Mouse (Mus musculus): ENCODE results near the gene 2700049A03Rik. TPM values are rescaled to one million over a fixed set of nuclear protein-coding genes. Genes with fewer than 3 reads are reported as not detected.
A peak's percentile ranks its signal among the peaks of the same experiment; 100 is the strongest.
"Not testable (repeated sequence)": the region's sequence is repeated elsewhere in the genome, so short reads cannot be mapped to it uniquely, and the experiment has no call there.

Gene 2700049A03Rik
- 2.1 and 2.5 TPM in 2 replicates for polyA plus RNA-seq (2012; rRNA removed)

DNA sequence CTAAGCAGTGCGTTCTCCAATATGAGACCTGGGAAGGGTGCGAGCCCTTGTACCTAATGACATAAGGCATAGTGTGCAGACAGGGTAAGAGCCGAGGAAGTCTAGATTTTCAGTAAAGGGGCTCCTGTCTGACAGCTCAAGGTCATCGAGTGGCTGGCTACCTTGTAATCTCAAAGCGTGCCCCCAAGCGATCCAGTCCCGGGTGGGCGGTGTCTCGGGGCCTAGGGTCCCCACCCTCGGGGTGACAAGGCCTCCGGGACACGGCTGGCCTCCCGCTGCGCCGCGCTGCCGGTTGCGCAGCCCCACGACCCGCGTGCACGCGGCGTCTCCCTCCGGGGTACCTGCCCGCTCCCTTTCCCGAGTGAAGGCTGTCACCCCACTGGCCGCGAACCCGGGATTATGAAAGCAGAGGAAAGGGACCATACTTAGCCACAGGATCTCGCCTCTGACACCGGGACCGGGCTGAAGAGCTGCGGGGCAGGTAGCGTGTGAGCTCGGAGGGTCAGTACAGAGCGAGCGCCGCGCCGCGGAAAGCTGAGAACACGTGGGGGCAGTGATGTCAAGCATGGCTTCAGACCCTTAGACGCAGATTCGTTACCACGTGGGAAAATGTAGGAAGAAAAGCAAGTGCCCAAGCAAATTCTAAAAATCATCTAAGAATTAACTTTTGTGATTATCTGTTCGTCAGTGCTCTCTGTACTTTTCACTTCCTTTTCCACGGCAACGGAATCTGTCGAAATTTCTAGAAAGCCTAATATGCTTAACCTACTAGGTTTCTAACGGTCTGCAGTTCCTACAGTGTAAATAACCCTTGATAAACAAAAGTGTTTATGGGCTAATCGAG lies at the start of gene 2700049A03Rik, which contains the start of gene Timm9:
Gene 2700049A03Rik (plus strand): TSS at position 719 of the 844 bp plus-strand sequence.
Gene Timm9 (minus strand): TSS at position 555 of the 844 bp plus-strand sequence.
- no peak for DNase-seq (ENCODE audit: low read depth)

DNA sequence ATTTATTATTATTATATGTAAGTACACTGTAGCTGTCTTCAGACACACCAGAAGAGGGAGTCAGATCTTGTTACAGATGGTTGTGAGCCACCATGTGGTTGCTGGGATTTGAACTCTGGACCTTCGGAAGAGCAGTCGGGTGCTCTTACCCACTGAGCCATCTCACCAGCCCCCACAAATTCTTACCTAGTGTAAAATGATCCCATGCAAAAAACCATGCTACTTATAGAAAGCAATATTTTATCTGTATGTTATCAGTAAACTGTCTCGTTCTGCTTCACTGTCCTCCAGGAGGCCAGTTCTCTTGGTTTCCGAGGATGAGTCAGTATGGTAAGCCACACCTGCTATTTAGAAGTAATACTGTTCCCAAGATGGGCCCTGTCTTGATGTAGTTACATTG lies 32.4 kb upstream of the 2700049A03Rik start:
- not testable (repeated sequence) for DNase-seq (ENCODE audit: low read depth)

DNA sequence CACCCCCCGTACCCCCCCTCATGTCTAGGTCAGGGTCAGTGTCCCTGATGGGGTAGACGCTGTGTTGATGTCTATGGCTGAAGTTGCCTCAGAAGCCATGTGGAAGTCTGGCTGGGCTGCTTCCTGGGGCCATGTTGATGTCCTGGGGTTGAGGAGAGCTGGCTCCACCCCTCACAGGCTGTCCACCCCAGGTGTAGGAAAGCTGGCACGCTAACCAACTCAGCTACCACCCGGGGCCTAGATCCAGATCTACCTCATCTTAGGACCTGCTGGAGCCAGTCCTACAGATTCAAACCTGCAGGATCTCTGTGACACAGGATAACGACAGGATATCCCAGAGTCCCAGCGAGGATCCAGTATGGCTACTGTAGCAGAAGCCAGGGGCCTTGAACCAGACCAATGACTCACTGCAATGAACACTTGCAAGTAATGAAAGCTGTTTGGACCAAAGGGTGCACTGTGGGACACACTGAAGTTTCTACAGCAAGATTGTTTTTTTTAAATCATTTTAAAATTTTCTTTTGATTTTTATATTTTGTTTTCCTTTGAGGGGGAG lies 29.4 kb upstream of the 2700049A03Rik start:
- DNase-seq (ENCODE audit: low read depth), result no peak

DNA sequence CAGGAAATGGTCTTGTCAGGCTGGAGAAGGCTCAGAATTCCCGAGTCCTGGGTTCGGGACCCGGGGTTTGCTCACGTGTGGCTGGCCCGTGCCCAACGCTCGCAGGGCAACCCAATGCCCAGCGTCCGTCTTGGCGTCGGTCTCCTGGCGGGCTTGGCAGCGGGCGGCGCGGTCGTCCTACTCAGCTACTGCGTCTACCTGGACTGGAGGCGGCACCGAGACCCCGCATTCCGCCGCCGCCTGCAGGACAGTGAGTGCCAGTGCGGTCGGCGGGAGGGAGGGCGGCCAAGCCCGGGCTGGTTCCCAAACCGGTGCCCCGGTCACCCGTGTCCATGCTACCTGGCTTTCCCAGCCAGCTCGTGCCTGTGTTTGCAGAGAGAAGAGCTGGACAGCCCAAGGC lies 25.3 kb upstream of the 2700049A03Rik start, which contains the start of gene Tomm20l:
Gene Tomm20l (plus strand): TSS at position 98 of the 400 bp plus-strand sequence.
- no peak for DNase-seq (ENCODE audit: low read depth)

DNA sequence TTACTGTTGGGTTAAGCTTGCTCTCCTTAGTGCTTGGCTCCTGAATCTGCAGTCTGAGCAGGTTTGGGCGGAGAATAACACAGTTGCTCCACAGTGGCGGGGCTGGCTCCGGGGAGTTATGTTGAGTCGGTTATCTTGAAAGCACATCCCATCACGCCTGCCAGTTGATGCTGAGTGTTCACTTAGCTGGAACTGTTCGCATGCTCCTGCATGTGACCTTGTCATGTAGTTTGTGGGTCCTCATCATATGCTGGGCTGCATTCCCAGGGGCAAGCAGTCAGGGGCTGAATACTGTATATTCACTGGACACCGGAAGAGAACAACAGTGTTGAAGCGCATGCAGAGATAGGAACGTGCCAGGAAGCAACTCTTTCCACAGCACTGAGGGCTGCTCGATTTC lies 23.6 kb upstream of the 2700049A03Rik start:
- DNase-seq (ENCODE audit: low read depth), result no peak

DNA sequence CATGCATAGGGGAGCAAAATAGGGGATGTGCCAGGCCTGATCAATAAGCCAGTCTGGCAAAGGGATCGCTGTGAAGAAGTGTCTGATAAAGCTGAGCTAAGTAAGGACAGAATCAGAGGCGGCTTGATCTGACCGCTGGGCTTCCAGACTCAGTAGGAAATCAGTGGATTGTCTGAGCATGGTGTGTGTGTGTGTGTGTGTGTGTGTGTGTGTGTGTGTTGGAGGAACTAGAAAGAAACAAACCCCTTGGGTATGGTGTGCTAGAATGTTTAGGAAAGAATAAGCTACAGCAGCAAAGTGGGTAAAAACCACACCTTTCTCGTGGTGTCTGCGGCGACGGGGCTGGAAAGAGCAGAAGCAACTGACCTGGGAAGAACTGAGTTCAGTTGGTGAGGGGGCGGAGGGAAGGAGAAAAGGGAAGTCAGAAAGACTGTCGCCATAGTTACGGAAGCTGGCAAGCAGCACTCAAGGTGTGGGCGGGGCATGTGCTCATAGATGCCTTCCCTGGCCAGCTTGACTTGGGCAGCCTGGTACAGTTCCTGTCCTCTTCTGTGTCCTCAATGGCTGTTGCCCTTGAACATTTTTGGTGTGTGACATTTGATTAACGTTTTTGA lies 22.9 kb upstream of the 2700049A03Rik start:
- no peak for DNase-seq (ENCODE audit: low read depth)

DNA sequence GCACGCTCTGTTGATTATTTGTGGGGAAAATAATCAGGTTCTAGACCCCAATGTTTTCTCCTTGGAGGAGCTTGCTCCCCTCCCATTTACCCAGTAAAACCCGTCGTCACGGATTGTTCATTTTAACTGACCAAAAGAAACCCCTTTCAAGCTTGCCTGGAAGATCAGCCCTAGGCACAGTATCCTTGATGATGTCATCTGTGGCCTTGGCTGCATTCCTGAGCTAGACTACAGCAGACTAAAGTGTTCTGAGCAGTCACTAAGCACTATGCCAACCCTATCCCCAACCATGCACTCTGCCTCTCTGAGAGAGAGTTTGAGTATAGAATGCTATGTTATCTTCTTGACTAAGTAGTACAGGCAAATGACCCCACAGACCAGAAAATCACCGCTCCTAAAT lies 20.2 kb upstream of the 2700049A03Rik start:
- no peak for DNase-seq (ENCODE audit: low read depth)

DNA sequence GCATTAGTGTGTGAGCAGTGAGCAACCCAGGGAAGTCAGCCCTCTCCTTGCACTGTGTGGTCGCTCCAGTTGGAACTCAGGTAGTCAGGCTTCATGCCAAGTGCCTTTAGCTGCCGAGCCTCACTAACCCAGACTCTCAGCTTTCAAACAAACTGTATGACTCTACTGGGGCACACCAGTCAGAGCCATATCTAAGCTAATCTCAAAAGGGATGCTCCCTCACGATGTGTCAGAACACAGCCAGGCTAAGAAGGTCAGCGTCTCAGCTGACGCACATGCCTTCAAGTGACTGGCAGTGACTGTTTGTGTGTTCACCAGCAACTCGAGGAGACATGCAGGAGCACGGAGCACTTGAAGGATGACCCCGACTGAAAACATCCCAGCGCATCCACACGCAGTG lies 13.9 kb upstream of the 2700049A03Rik start:
- DNase-seq (ENCODE audit: low read depth), result no peak

DNA sequence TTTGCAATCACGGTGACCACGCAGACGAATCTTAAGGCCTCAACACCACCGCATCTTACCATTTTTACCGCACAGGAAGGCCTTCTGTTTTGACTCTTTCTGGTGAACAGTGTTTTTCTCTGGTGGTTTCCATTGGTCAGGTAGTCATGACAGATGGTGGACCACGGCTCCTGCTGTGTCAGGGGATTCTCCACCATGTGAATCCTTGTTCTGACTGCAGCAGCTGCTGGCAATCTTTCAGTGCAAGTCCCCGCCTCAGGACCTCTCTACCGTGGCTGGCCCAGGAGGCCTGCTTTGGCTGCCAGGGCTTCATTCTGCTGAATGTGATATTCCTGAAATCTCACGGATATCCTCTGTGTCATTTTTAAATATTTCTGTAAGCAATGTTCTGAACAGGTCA lies 13.4 kb upstream of the 2700049A03Rik start:
- DNase-seq (ENCODE audit: low read depth), result no peak

DNA sequence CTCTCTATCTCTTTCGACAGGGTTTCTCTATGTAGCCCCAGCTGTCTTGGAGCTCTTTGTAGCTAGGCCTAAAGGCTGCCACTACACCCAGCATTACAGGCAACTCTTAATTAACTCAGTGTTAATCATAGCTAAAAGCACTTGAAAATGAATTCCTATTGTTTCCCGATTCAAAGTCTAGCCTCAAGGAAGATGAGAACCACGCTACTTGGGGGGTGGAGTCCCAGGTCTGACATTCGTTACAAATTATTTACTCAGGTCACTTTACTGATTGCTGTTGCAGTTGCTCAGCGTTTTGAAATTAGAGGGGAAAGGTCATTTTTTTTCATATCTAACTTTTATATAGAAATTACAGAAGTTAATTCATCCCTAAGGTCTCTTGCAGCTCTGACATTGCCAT lies 1.1 kb upstream of the 2700049A03Rik start:
- no peak for DNase-seq (ENCODE audit: low read depth)

DNA sequence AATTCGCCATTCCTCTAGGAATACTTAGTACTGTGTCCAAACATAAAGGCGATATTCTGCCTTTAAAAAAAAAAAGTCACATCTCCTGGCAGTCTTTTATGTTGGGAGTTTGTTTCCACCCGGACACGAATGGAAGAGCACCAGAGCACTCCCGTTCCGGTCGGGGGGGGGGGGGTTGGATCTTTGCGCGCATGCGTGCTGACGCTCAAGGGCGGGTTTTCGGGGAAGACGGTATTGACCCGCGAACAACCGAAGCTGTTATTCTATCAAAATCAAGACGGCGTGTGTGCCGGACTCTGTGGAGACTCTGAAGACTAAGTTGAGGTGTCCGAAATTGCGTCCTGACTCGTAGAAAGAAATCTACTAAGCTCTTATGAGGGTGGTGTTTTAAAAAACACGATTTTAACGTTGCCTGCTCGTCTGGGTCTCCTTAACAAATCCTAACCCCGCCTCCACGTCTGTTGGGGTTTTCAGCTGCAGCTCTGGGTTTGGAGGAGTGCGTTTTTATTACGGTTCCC lies 385 bp downstream of the 2700049A03Rik start:
- DNase-seq (ENCODE audit: low read depth), result peak; percentile 71

DNA sequence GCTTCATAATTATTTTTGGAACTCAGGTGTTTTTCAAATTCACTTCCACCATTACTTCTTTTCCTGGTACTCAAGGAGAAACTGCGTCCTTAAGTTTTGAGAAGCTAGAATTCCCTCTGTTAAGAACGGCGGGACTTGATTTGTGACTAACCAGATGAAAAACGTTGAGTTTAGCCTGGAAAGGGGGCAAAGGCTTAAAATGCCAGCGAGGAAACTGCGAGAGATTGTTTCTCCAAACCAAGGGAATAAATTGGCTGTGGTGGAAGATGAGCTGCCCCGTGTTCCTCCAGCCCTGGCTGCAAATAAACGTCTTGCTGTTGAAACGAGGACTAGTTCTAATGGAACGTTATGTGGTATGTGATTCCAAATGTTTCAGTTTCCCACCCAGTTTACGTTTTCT lies 1.0 kb downstream of the 2700049A03Rik start:
- no peak for DNase-seq (ENCODE audit: low read depth)

DNA sequence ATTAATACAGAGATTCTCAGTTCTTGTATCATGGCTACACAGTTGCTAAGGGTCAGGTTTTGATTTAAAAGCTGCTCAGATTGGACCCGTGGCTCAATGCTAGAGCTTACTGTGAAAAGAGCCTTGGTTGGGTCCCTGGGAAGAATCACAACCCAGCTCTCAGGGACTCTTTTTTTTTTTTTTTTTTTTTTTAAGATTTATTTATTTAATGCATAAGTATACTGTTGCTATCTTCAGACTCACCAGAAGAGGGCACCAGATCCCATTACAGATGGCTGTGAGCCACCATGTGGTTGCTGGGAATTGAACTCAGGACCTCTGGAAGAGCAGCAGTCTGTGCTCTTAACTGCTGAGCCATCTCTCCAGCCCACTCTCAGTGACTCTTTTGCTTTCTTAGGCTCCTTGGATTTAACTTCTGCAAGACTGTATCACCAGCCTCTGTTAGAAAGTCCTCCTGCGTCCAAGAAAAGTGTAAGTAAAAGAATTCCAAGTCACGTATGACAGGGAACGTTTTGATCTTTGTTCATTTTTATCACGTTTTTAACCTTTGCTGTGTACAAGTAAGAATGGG lies 2.7 kb downstream of the 2700049A03Rik start:
- DNase-seq (ENCODE audit: low read depth), result no peak

DNA sequence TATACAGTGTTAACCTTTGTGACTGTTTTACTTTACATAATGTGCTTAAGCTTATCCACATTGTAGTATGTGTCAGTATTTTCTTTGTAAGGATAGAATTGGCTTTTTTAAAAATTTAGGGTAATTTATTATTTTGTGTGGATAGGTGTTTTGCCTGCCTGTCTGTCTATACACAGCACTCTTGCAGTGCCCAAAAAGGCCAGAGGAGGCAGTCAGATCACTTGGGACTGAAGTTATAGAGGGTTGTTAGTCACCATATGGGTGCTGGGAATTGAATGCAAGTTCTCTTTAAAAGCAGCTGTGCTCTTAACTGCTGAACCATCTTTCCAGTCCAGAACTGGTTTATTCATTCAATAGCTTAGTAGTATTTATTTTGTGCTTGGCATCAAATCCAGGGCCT lies 4.5 kb downstream of the 2700049A03Rik start:
- DNase-seq (ENCODE audit: low read depth), result no peak

DNA sequence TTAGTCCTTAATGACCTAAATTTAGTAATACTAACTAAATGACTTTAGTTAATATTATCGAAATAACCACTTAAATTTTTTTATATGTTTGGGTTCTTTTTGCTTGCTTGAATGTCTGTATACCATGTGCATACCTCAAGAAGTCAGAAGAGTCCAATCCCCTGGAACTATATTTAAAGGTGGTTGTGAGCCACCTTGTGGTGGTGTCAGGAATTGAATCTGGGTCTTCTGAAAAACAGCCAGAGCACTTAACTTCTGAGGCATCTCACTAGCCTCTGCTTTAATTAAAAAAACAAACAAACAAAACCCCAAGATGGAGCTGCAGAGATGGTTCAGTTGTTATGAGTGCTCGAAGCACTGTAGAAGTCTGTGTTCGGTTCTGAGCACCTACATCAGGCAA lies 11.0 kb downstream of the 2700049A03Rik start:
- DNase-seq (ENCODE audit: low read depth), result no peak

DNA sequence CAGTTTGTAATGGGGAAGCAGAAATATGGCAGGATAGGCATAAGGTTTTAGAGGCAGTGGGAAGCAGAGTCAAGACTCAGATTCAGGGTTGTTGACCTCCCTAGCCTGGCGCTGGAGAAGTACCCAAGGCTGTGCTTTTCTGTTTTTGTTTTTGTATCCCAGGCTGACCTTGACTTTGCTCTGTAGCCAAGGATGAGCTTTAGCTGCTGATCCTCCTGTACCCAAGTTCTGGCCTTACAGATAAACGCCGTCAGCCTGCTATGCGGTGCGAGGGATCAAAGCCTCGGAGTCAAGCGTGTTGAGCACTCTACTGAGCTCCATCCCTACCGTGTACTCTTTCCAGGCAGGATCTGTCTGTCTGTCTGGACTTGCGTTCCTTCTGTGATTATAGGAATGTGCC lies 12.2 kb downstream of the 2700049A03Rik start:
- DNase-seq (ENCODE audit: low read depth), result no peak

DNA sequence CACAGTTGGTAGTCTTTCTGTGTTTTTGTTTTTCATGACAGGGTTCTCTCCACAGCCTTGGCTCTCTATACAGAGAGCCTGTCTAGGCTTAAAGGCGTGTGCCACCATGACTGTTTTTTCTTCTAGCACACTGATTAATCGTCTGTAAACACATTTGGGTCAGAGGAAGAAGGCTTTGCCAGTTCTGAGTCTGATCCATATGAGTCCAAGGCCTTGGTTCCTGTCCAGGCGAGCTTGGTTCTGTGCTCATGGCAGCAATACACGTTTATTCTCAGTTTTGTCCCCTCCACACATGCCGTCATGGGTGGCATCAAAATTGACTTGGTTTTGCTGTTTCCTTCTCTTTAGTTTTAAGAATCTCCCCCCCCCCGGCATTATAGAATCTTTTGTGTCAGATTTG lies 12.8 kb downstream of the 2700049A03Rik start:
- no peak for DNase-seq (ENCODE audit: low read depth)

DNA sequence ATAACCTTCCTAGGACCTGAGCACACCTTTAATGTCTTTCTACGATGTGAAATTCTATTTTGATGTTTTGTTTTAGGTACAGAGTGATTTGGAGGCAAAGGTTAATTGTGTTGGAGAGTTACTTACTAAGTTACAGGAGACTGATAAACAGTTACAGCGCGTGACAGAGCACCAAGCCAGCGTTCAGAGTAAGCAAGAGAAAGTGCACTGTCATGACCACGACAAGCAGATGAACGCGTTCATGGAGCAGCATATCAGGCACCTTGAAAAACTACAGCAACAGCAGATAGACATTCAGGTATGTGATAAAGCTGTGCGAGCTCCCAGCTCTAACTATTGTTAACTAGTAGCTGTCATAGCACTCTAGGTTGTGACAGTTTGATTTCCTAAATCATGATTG lies 13.5 kb downstream of the 2700049A03Rik start:
- DNase-seq (ENCODE audit: low read depth), result no peak

DNA sequence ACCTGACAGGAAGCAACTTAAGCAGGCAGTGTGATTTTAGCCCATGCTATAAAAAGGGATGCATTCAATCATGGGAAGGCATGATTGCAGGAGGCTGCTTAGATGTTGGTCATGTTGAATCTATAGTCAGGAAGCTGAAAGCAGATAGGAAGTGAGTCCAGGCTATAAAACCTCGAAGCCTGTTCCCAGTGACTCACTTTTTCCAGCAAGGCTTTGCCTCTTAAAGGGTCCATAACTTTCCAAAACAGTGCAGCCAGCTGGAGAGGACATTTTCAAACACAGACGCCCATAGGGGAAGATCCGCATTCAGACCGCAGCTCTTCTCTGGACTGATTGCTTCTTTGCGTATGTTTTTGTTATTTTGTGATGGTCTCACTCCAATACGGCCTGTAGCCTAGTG lies 18.3 kb downstream of the 2700049A03Rik start:
- DNase-seq (ENCODE audit: low read depth), result no peak

DNA sequence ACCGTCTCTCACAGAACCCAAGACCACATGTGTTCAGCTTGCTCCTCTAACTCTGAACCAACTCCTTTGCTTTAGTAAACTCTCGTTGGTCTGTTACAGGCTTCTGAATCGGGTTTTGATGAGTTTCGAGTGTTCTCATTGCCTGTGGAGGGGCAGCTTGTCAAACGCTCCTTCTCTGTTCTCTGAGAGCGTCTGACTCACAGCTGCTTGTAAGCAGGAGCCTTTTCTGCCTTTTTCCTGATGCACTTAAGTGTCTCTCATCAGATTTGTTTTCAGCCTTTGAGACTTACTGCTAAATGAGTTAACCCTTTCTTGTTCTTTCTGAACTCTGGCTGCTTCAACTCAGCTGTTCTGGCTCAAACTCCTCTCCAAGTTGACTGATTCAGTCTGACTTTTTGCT lies 21.3 kb downstream of the 2700049A03Rik start:
- no peak for DNase-seq (ENCODE audit: low read depth)

DNA sequence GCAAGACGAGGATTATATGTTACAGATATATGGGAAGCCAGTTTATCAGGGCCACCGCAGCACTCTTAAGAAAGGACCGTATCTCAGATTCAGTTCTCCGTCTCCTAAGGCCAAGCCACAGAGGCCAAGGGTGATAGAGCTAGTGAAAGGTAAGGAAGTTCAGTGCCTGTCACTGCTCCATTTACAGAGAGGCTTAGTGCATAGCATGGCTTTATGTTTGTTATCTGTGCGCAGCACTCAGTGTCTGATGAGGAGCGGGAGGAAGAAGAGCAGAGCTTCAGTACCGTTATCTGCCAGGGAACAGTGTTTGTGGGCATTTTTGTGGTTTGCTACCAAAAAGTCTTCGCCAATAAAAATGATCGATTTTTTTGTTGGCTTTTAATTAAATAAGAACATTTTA lies 27.8 kb downstream of the 2700049A03Rik start:
- DNase-seq (ENCODE audit: low read depth), result no peak

DNA sequence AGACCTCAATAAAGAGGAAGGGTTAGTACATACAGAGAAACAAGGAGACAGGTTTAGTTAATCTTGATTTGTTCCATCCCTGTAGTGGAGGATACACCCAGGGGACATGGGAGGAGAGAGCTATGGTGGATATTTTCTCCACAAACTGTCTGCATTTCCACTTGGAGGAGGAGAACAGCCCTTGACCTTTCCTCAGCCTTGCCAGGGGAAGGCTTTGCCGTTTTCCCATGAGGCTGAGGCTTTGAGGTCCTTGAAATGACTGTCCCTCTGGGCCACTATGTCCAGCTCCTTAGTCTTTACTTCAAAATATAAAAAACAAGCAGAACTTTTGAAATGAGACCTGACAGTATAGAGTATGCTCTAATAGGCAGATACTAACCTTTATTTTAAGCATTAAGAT lies 33.3 kb downstream of the 2700049A03Rik start:
- no peak for DNase-seq (ENCODE audit: low read depth)

Data from gonadal fat pad, adult 2 months (tissue).